Mouse (Mus musculus) heart, postnatal 4 days (tissue): ENCODE results near the gene Cntn3. TPM values are rescaled to one million over a fixed set of nuclear protein-coding genes. Genes with fewer than 3 reads are reported as not detected.
"Not testable (repeated sequence)": the region's sequence is repeated elsewhere in the genome, so short reads cannot be mapped to it uniquely, and the experiment has no call there.

Experiments used
- DNase-seq: peaks from one replicate; pipeline ENCODE4 v3.0.0; 2021
- total RNA-seq, 2 experiments: library from RNA; stranded (reverse); gene quantifications; 2 replicates each; pipeline ENCODE4 v1.2.3; 2021

Gene Cntn3
- total RNA-seq = under 1 TPM; 0.10 to 0.11 TPM

GRCm38 (mm10) chr6:102573001-102573400 is at the start of gene Cntn3:
Cntn3 (minus strand) TSS chr6:102573101.
- DNase-seq = not testable (repeated sequence)

- no peak for DNase-seq
Observed at GRCm38 (mm10) chr6:102600773-102601172, 27.9 kb upstream of the Cntn3 start.

DNA sequence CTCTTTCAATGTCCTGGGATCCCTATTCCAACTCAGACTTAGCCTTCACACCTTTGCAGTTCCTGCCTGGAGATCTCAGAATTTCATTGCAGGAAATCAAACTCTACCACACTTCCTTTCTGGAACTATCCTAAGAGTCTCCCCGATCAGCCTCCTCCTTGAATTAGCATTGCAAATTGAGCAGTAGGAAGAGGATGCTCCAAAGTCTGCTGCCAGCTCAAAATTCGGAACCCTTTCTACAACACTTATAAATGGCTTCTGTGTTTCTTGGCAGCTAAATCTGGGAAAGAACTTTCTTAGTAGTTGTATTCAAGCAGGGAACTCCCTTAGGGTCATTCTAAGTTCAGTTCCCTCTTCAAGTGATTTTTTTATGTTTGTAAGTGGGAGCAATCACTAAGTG is 24.9 kb upstream of the Cntn3 start:
- DNase-seq = no peak

- DNase-seq = no peak
Observed at GRCm38 (mm10) chr6:102590151-102590550, 17.2 kb upstream of the Cntn3 start.

GRCm38 (mm10) chr6:102589311-102589710 is 16.4 kb upstream of the Cntn3 start:
- DNase-seq = no peak

GRCm38 (mm10) chr6:102586056-102586455 is 13.2 kb upstream of the Cntn3 start:
- no peak for DNase-seq

DNA sequence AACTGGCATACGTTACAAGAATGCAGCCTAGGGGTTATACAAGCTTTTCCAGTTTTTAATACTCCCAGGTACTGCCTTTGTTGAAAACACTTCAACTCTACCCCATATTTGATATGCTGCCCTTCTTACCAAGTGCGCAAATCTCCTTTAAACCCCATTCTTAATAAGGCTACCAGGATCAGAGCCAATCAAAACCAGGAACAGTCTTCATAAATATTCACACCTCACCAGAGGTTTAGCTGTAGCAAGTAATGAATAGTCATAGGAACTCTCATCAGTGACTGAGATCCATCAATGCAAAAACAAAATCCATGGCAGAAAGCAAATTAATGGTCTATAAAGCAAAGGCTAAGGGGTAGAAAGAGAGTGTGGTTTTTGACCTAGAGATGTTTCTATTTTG is 10.7 kb upstream of the Cntn3 start:
- DNase-seq = no peak

GRCm38 (mm10) chr6:102567496-102567895 is 5.4 kb downstream of the Cntn3 start:
- no peak for DNase-seq

- DNase-seq = no peak
Observed at GRCm38 (mm10) chr6:102565228-102565627, 7.7 kb downstream of the Cntn3 start.

- DNase-seq = peak; percentile 39
Observed at GRCm38 (mm10) chr6:102564011-102564731, 8.7 kb downstream of the Cntn3 start.

GRCm38 (mm10) chr6:102563431-102563830 is 9.5 kb downstream of the Cntn3 start:
- DNase-seq = no peak

DNA sequence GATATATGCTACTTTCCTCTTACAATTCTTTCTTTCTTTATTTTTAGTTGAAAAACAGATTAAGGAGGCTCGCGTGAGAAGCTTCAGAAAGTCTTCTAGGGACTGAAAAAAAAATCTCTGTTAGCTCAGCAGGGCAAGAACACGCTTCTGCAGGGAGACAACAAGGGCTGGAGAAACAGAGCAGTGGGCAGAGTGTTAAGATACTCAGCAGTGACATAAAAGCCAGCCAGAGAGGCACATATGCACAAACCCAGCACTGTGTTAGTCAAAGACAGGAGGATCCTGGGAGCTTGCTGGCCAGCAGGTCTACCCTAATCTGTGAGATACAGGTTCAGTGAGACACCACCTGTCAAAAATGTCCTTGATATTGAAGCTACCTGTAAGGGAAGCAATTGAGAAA is 15.4 kb downstream of the Cntn3 start:
- no peak for DNase-seq

DNA sequence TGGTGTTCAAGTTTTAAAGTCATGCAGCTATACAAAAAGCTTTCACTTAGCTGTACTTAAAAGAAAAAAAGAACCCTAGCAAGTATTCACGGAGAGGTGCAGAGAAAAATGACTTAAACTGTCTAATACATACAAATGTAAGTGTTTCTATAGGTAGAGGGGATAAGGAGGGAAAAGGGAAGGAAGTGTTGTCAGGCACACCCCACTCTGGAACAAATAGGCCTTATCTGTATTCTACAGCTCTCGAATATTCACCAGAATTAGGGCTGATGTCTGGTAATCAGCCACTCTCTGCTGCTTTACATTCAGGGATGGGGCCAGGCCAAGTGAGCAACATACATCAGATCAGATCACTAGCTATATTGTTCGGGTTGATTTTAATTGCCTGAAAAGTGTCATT is 16.4 kb downstream of the Cntn3 start:
- no peak for DNase-seq

DNA sequence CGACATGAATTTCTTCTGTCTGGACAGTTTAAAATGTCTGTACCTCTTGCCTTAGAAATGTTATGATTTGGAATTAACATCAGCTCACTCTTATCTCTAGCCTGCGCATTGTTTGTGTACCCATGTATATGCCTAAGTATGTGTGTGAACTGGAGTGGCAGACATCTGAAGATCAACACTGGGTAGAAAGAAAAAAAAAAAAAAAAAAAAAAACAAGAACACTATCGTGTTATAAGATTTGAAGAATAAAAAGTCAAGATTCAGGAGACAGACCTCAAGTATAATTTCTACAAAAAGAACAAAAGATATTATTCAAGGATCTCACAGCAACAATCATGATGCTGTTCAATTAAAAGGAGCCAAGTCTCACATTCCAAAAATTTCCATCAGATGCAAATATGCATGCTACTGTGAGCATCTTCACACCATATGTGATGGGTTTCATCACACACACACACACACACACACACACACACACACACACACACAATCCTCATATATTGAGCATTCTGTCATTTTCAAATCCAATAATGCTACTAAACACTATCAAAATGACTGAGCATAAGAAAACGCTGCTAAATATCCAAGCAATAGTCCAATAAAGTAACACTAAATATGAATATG is 17.0 kb downstream of the Cntn3 start:
- no peak for DNase-seq

DNA sequence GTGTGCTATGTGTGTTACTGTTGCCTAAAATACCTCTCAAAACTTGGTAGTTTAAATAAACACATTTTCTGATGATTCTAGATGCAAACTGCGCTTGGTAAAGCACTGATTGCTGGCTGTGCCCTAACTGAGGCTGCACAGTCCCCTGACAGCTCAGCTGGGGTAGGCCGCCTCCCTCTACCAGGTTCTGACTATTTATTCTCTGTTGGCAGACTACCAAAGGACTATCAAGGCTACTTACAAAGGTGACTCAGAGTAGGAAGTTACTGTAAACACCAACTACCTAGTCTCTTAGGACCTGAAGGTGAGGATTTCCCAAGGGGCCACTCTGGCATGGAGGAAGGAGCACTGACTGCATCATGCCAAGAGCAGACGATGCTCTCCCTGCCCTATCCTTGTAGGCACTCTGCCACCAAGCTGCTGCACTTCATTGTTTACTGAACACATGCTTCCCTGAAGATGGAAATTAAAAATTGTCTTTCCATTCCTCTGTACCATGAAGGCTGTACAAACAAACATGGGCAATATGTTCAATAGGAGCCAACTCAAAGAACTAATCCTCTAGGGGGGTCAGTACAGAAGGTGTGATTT is 17.7 kb downstream of the Cntn3 start:
- no peak for DNase-seq

GRCm38 (mm10) chr6:102541633-102542412 is 31.1 kb downstream of the Cntn3 start:
- no peak for DNase-seq

GRCm38 (mm10) chr6:102535599-102535998 is 37.3 kb downstream of the Cntn3 start:
- DNase-seq = no peak

- DNase-seq = no peak
Observed at GRCm38 (mm10) chr6:102523037-102523436, 49.9 kb downstream of the Cntn3 start.

DNA sequence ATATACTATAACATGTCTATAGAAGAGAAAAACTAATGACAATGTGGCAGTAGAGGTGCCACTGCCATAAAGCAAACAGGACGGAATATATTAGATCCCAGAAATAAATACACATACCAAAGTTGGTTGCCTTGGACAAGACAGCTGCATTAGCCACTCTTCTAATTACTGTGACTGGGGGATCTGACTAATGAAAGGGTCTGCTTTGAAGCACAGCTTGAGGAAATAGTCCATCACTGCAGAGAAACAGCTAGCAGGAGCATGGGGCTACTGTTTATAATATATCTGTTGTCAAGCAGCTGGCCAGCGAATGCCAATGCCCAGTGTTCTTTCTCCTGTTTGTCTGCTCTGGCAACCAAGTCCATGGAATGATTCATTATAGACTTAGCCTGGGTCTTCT is 51.9 kb downstream of the Cntn3 start:
- DNase-seq = no peak

GRCm38 (mm10) chr6:102515231-102515630 is 57.7 kb downstream of the Cntn3 start:
- no peak for DNase-seq

GRCm38 (mm10) chr6:102512085-102512484 is 60.8 kb downstream of the Cntn3 start:
- DNase-seq = no peak

DNA sequence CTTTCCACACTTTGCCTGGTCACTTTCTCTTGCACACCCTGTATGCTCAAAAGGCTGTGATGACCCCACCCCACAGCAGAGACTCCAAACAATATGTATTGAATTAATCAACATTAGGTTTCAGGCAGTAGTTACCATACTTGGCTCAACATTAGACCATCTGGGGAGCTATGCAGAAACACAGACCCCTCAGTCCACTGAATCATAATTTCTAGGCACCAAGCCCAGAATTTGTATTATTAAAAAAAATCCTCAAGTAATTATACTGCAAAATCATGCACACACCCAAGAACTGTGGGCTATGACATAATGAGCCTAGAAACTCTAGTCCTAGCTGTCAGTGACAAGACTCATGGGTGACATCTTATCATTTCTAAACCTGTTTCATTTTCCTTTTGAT is 87.4 kb downstream of the Cntn3 start:
- no peak for DNase-seq
